Mouse (Mus musculus): ENCODE data around the gene Cluap1. TPM values are rescaled to one million over a fixed set of nuclear protein-coding genes. Genes with fewer than 3 reads are reported as not detected.

The Cluap1 gene
- total and polyA plus RNA-seq, 3 experiments: 28.9 to 30.7 TPM; not detected in 1

DNA sequence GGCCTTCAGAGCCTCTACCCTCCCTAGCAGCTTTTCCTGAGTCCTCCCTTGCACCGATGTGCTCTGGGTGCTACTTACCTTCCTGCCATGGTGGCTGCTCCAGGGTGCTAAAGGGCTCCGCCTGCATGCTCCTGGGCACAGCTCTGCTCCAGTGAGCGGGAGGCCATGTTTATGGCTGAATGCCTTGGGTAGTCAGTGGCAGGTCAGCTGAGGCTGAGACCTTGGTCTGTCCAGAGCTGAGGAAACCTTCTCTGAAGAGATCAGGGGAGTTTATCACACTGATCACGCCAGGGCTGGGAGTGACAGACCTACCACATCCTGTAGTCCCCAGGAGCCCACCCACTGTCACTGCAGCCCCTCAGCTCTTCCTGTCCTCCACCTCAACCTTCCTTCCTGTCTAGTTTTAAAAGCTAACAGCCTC lies 67.7 kb downstream of the Cluap1 start, which contains the start of gene Nlrc3:
Nlrc3 (minus strand) TSS at position 382 of the 421 bp plus-strand sequence.
- no peaks in the 10 kb centered on the region for H3K27me3 ChIP-seq (ENCODE audit: control insufficient read depth in 1 of 2, insufficient read depth in 2 of 2, low read length in 2 of 2)
- no peaks in the 10 kb centered on the region for H3K4me1 ChIP-seq (ENCODE audit: control insufficient read depth in 1 of 2, insufficient read depth in 2 of 2, low read length in 2 of 2)
- H3K9me3 ChIP-seq (replicated peaks; ENCODE audit: insufficient read depth, low read length): no peaks in the 10 kb centered on the region
- TF ChIP-seq TAL1 (IDR thresholded peaks at IDR 0.05; ENCODE audit: low read length): no peak
- TF ChIP-seq CTCF (IDR thresholded peaks at IDR 0.05 in 2 of 3, conservative IDR thresholded peaks at IDR 0.05 in 1 of 3; ENCODE audit: control insufficient read depth in 1 of 3, insufficient read depth in 1 of 3, low read depth in 2 of 3, low read length in 3 of 3, poor library complexity in 1 of 3, severe bottlenecking in 1 of 3): no peak
- no peak for TF ChIP-seq BHLHE40 (IDR thresholded peaks at IDR 0.05; ENCODE audit: borderline replicate concordance, low read depth, low read length)
- TF ChIP-seq USF2 (IDR thresholded peaks at IDR 0.05; ENCODE audit: borderline replicate concordance in 1 of 2, insufficient read depth in 1 of 2, low read depth in 1 of 2, low read length in 2 of 2): no peak
- no peak for TF ChIP-seq MAX (IDR thresholded peaks at IDR 0.05; ENCODE audit: low read length)
- H3K4me3 ChIP-seq (ENCODE audit: control insufficient read depth in 1 of 2, insufficient read depth in 1 of 2, low read depth in 2 of 2, low read length in 2 of 2): no peak within 1 kb of the TSS
- H3K27ac ChIP-seq (ENCODE audit: control insufficient read depth, low read depth, low read length): no peak within 1 kb of the TSS
- H3K9ac ChIP-seq (ENCODE audit: control insufficient read depth, low read depth, low read length, poor library complexity, severe bottlenecking): no peak within 1 kb of the TSS
- DNase-seq (ENCODE audit: low read depth, low spot score): no peak
- peaks cover 0 to 2% of the 10 kb centered on the region in 2 experiments; a peak in 1 of 4 replicates for H3K36me3 ChIP-seq (ENCODE audit: control insufficient read depth in 1 of 2, insufficient read depth in 2 of 2, low read length in 2 of 2)
- no peaks in the 10 kb centered on the region for H3K79me2 ChIP-seq (ENCODE audit: control insufficient read depth, insufficient read depth, low read length, poor library complexity)

DNA sequence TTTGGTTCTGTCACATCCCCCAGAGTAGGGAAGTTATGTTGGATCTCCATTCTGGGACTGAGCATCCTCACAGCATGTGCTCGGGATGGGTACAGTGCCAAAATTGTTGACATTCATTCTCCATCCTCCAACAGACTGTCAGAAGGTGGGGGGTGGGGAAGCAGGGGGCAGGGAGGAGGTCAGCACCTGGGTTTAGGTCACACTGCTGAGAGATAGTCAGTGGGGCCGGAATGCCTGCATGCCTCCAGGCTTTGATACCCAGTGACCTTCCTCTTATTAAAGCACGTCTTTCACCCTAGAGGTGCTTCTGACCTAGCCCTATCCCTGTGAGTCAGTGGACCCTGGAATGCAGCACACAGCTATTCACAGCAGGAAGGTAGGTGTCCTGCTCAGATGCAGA lies 68.1 kb downstream of the Cluap1 start:
- Histone ChIP-seq H3K4me1 (ENCODE audit: control insufficient read depth in 1 of 2, insufficient read depth in 2 of 2, low read length in 2 of 2) (no peaks in the 10 kb centered on the region), H3K27ac (ENCODE audit: control insufficient read depth, low read depth, low read length) (no peak overlapping the region), H3K79me2 (ENCODE audit: control insufficient read depth, insufficient read depth, low read length, poor library complexity) (no peaks in the 10 kb centered on the region), H3K36me3 (ENCODE audit: control insufficient read depth in 1 of 2, insufficient read depth in 2 of 2, low read length in 2 of 2) (peaks cover 0 to 2% of the 10 kb centered on the region in 2 experiments; a peak in 2 of 4 replicates), H3K4me3 (ENCODE audit: control insufficient read depth in 1 of 2, insufficient read depth in 1 of 2, low read depth in 2 of 2, low read length in 2 of 2) (no peak overlapping the region), H3K9me3 (replicated peaks; ENCODE audit: insufficient read depth, low read length) (no peaks in the 10 kb centered on the region), H3K27me3 (ENCODE audit: control insufficient read depth in 1 of 2, insufficient read depth in 2 of 2, low read length in 2 of 2) (no peaks in the 10 kb centered on the region), H3K9ac (ENCODE audit: control insufficient read depth, low read depth, low read length, poor library complexity, severe bottlenecking) (no peak overlapping the region)
- DNase-seq (ENCODE audit: low read depth, low spot score): no peak
- TF ChIP-seq MYC (IDR thresholded peaks at IDR 0.05; ENCODE audit: low read depth, low read length) (no peak), ELF1 (IDR thresholded peaks at IDR 0.05; ENCODE audit: low read depth, low read length) (no peak), ZKSCAN1 (IDR thresholded peaks at IDR 0.05; ENCODE audit: low read depth, low read length) (no peak), NRF1 (IDR thresholded peaks at IDR 0.05; ENCODE audit: insufficient read depth, low read depth, low read length, poor library complexity, severe bottlenecking) (no peak), ZC3H11A (IDR thresholded peaks at IDR 0.05; ENCODE audit: low read depth, low read length) (no peak), GATA1 (IDR thresholded peaks at IDR 0.05; ENCODE audit: low read depth, low read length) (no peak), GABPA (IDR thresholded peaks at IDR 0.05; ENCODE audit: low read depth, low read length) (no peak), ETS1 (IDR thresholded peaks at IDR 0.05; ENCODE audit: low read depth, low read length) (no peak), BHLHE40 (IDR thresholded peaks at IDR 0.05; ENCODE audit: borderline replicate concordance, low read depth, low read length) (no peak), MXI1 (IDR thresholded peaks at IDR 0.05; ENCODE audit: low read depth, low read length) (no peak), EP300 (IDR thresholded peaks at IDR 0.05; ENCODE audit: low read depth in 1 of 2, low read length in 2 of 2) (no peak), TAL1 (IDR thresholded peaks at IDR 0.05; ENCODE audit: low read length) (no peak), USF2 (IDR thresholded peaks at IDR 0.05; ENCODE audit: borderline replicate concordance in 1 of 2, insufficient read depth in 1 of 2, low read depth in 1 of 2, low read length in 2 of 2) (no peak)

Data from MEL (cell line).